Comparison of ENCODE assay signal across 8 mouse cellular contexts in genomic region chr6:52918980-52919379, GRCm38 (mm10).
A peak's percentile ranks its signal among the peaks of the same experiment; 100 is the strongest.
DNase-seq lines count a peak whose midpoint lies in the region; ATAC-seq and TF ChIP-seq lines count a peak whose summit lies in the region.

No protein-coding gene starts in this region.

- H3K9me3 ChIP-seq in limb, embryonic 11.5 days (ENCODE audit: control insufficient read depth, low read length): no peaks in the 10 kb centered on the region

- H3K27ac ChIP-seq in cortical plate, adult 2 months (ENCODE audit: insufficient read depth, low read length): no peak overlapping the region
- no peak overlapping the region for H3K27ac ChIP-seq in limb, embryonic 11.5 days (replicated peaks; ENCODE audit: low read depth, low read length)

- TF ChIP-seq POLR2A in cortical plate, adult 2 months (IDR thresholded peaks at IDR 0.05; ENCODE audit: extremely low read depth, insufficient read depth, low read length): no peak

- peaks cover 5% of the 10 kb centered on the region for H3K4me1 ChIP-seq in cortical plate, adult 2 months (ENCODE audit: control insufficient read depth, insufficient read depth, low read length)
- H3K4me1 ChIP-seq in limb, embryonic 11.5 days (ENCODE audit: control insufficient read depth, insufficient read depth, low read length): no peaks in the 10 kb centered on the region

- no peak overlapping the region for H3K9ac ChIP-seq in limb, embryonic 11.5 days (ENCODE audit: low read length)

- no peak overlapping the region for H3K4me2 ChIP-seq in limb, embryonic 11.5 days (ENCODE audit: low read depth, severe bottlenecking)

- 1% methylated on average over 2 of the region's 2 CpGs for WGBS in limb, embryonic 11.5 days

- no peaks in the 10 kb centered on the region for H3K36me3 ChIP-seq in limb, embryonic 11.5 days (ENCODE audit: control insufficient read depth, insufficient read depth, low read length)

- no peaks in the 10 kb centered on the region for H3K27me3 ChIP-seq in limb, embryonic 11.5 days (ENCODE audit: control insufficient read depth, insufficient read depth, low read length)

- peak; percentile 87 for TF ChIP-seq CTCF in cortical plate, adult 2 months (IDR thresholded peaks at IDR 0.05; ENCODE audit: extremely low read depth, insufficient read depth, low read length)

- intact Hi-C loops in gastrocnemius, postnatal 14 days (cut with DNase I; ENCODE audit: low total_unique reads): loop anchor here (5.0 kb wide), 2 partner anchors 77 to 662 kb away; no protein-coding TSS in a partner anchor

- DNase-seq in 416B (ENCODE audit: low read depth): peak; percentile 81
- DNase-seq in adrenal gland, adult (ENCODE audit: inconsistent age in 2 of 2, low spot score in 1 of 2): peak; percentile 58 to 91
- DNase-seq in gastrocnemius, postnatal 14 days: peak; percentile 73
- DNase-seq in kidney, adult 9 months: peak; percentile 79
- DNase-seq in limb, embryonic 11.5 days (ENCODE audit: low spot score): peak; percentile 91
- DNase-seq in spleen, postnatal 36 days (ENCODE audit: low spot score in 2 of 2): peak; percentile 47 to 56

- no peak overlapping the region for H3K4me3 ChIP-seq in cortical plate, adult 2 months (ENCODE audit: insufficient read depth, low read length)
- H3K4me3 ChIP-seq in limb, embryonic 11.5 days (ENCODE audit: low read depth, low read length): no peak overlapping the region

- 0 out of 2 replicates have a peak, but pooled peaks have one; percentile 57 for ATAC-seq in limb, embryonic 11.5 days (ENCODE audit: insufficient number of reproducible peaks, low FRiP score, low TSS enrichment, low read depth)
- ATAC-seq in monocyte, adult 5-6 weeks (replicated peaks; ENCODE audit: insufficient number of reproducible peaks, low FRiP score, low TSS enrichment, poor library complexity, severe bottlenecking): peak; percentile 64
